Mouse (Mus musculus) CD4-positive, CD25-positive, alpha-beta regulatory T cell, adult 4 months (primary cell): ENCODE results near the gene Hba-a1. TPM values are rescaled to one million over a fixed set of nuclear protein-coding genes. Genes with fewer than 3 reads are reported as not detected.
"Not testable (repeated sequence)": the region's sequence is repeated elsewhere in the genome, so short reads cannot be mapped to it uniquely, and the experiment has no call there.

Experiments
- ATAC-seq: one replicate; pipeline ENCODE4 v1.8.0; 2017
- polyA plus RNA-seq, 2 experiments: library from polyadenylated mRNA; unstranded; fragments of 100-300 nt; shearing (Covaris generic); gene quantifications; one replicate each; pipeline ENCODE4 v1.2.1; 2017

Hba-a1 gene
- polyA plus RNA-seq, result 1 to 10 TPM; 3.9 to 4.5 TPM

GRCm38 (mm10) chr11:32283091-32283777, at the start of gene Hba-a1:
Hba-a1 (plus strand) TSS chr11:32283511.
- ATAC-seq, result not testable (repeated sequence)

- ATAC-seq, result no peak
Observed at GRCm38 (mm10) chr11:32233895-32234294, 49.4 kb upstream of the Hba-a1 start.

- ATAC-seq, result no peak
Observed at GRCm38 (mm10) chr11:32234816-32235485, 48.4 kb upstream of the Hba-a1 start.

GRCm38 (mm10) chr11:32235646-32236045, 47.7 kb upstream of the Hba-a1 start:
- no peak for ATAC-seq

- ATAC-seq, result no peak
Observed at GRCm38 (mm10) chr11:32236132-32236531, 47.2 kb upstream of the Hba-a1 start.

GRCm38 (mm10) chr11:32236712-32237410, 46.5 kb upstream of the Hba-a1 start:
- no peak for ATAC-seq

- no peak for ATAC-seq
Observed at GRCm38 (mm10) chr11:32237411-32237795, 45.9 kb upstream of the Hba-a1 start.

- ATAC-seq, result peak; percentile 96
Observed at GRCm38 (mm10) chr11:32238093-32238860, 45.0 kb upstream of the Hba-a1 start.

- no peak for ATAC-seq
Observed at GRCm38 (mm10) chr11:32241391-32241790, 41.9 kb upstream of the Hba-a1 start.

GRCm38 (mm10) chr11:32242209-32242608, 41.1 kb upstream of the Hba-a1 start:
- no peak for ATAC-seq

GRCm38 (mm10) chr11:32243205-32243955, 39.9 kb upstream of the Hba-a1 start:
- ATAC-seq, result no peak

- no peak for ATAC-seq
Observed at GRCm38 (mm10) chr11:32244064-32244463, 39.2 kb upstream of the Hba-a1 start.

- no peak for ATAC-seq
Observed at GRCm38 (mm10) chr11:32244617-32245016, 38.7 kb upstream of the Hba-a1 start.

- no peak for ATAC-seq
Observed at GRCm38 (mm10) chr11:32245614-32246013, 37.7 kb upstream of the Hba-a1 start.

- ATAC-seq, result no peak
Observed at GRCm38 (mm10) chr11:32247068-32247467, 36.2 kb upstream of the Hba-a1 start.

- ATAC-seq, result no peak
Observed at GRCm38 (mm10) chr11:32248350-32248749, 35.0 kb upstream of the Hba-a1 start.

- ATAC-seq, result no peak
Observed at GRCm38 (mm10) chr11:32250880-32251763, 32.2 kb upstream of the Hba-a1 start.

- no peak for ATAC-seq
Observed at GRCm38 (mm10) chr11:32253121-32253520, 30.2 kb upstream of the Hba-a1 start.

GRCm38 (mm10) chr11:32256146-32256545, 27.2 kb upstream of the Hba-a1 start:
- ATAC-seq, result no peak

GRCm38 (mm10) chr11:32256566-32256965, 26.7 kb upstream of the Hba-a1 start:
- ATAC-seq, result no peak
